Mouse (Mus musculus) kidney, adult 2 months (tissue): Measurements from ENCODE around the gene Ppp2r5c.

Source experiments
- CTCF ChIP-seq: fragments of 200-500 bp; conservative IDR thresholded peaks from 2 replicates; pipeline ENCODE4 v1.5.1; 2011; ENCODE audit warnings: low read depth, mild to moderate bottlenecking, control low read depth, low read length, moderate library complexity, mixed read lengths; ENCODE audit not compliant: insufficient read depth, insufficient read length
- POLR2A ChIP-seq: fragments of 200-500 bp; IDR thresholded peaks from one replicate; pipeline ENCODE4 v1.6.1; 2011; ENCODE audit warnings: low read depth, low read length, control low read depth

DNA sequence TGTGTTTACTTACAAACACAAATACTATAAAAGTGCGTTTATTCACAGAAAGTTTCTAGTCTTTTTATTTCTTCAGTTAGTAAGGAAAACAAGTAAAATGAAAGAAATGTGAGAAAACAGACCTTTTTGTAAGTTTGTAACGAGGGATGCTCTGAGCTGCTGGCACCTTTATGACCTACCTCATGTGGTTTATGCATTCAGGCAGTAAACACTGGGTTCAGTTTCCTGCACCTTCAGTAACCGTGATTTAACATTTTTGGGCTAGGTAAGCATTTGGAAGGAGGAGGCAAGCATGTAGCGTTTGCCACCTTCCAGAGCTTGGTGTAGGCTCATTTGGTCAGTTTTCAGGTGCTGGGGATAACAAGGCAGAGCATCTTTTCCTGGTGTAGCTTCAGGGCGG lies 49.1 kb downstream of the Ppp2r5c start:
- TF ChIP-seq CTCF (no peak), POLR2A (no peak)
